22 mouse cellular contexts compared by ENCODE assay signal in the genomic region with DNA sequence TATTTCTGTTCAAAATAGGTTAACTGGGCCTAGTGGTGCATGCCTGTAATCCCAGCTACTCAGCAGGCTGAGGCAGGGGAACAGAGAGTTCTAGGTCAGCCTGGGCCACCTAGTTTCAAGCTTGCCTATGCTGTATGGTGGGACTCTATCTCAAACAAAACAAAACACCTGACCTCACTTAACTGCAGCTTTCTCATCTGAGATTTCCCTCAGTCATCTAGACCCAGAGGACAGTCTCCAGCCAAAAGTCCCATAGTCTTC. TPM values are rescaled to one million over a fixed set of nuclear protein-coding genes. Genes with fewer than 3 reads are reported as not detected.
DNase-seq lines count a peak whose midpoint lies in the region; ATAC-seq and TF ChIP-seq lines count a peak whose summit lies in the region.
"Had no signal": no experiment of that assay in that cellular context is flagged by ENCODE, and none has a peak within 500 bp of the region (broad histone marks: within the 10 kb centered on the region; RNA-seq: fewer than 3 reads in every experiment).

No protein-coding gene starts in this region.

- DNase-seq in heart, adult 11 months: peak; percentile 4
- no peak for DNase-seq in heart, postnatal 14 days
- no peak for DNase-seq in forebrain, postnatal 0 days
- DNase-seq in c-Kit-positive CD71-positive TER-119-positive erythroid progenitor cells, embryonic 14.5 days (ENCODE audit: low spot score): no peak
- no peak for DNase-seq in embryo, embryonic 9.5 days (ENCODE audit: extremely low spot score)
- DNase-seq: adrenal gland, postnatal 36 days; cerebellum, adult 2 months; heart, adult 2 months; heart, postnatal 4 days; kidney, adult 11 months; kidney, postnatal 25 days; lung, adult 18-20 months; lung, postnatal 14 days; right cerebral cortex, postnatal 14 days; spleen, adult 18-20 months; thymus, adult 18-20 months had no signal

- peak overlapping the region; percentile 63; the same call in 1 of the 2 replicates for H3K27ac ChIP-seq in embryonic facial prominence, embryonic 12.5 days
- H3K27ac ChIP-seq in forebrain, postnatal 0 days (ENCODE audit: low read depth, low read length): 0 out of 2 replicates have a peak overlapping the region, but pooled peaks have one; percentile 10
- H3K27ac ChIP-seq in olfactory bulb, adult 2 months (ENCODE audit: insufficient read depth, low read depth, low read length): peak overlapping the region; percentile 68
- H3K27ac ChIP-seq: heart, adult 2 months; midbrain, embryonic 15.5 days; neural tube, embryonic 15.5 days; stomach, embryonic 15.5 days had no signal

- H3K4me3 ChIP-seq in embryonic facial prominence, embryonic 12.5 days: no peak overlapping the region
- H3K4me3 ChIP-seq in forebrain, postnatal 0 days (ENCODE audit: low read depth, low read length): no peak overlapping the region
- no peak overlapping the region for H3K4me3 ChIP-seq in olfactory bulb, adult 2 months (ENCODE audit: insufficient read depth, low read depth, low read length)
- H3K4me3 ChIP-seq: heart, adult 2 months; midbrain, embryonic 15.5 days; myocyte; neural tube, embryonic 15.5 days; stomach, embryonic 15.5 days had no signal

- intact Hi-C loops in heart, postnatal 14 days (cut with DNase I): no loop called here

- no peaks in the 10 kb centered on the region for H3K9me3 ChIP-seq in embryonic facial prominence, embryonic 12.5 days
- H3K9me3 ChIP-seq in forebrain, postnatal 0 days (ENCODE audit: low read length): no peaks in the 10 kb centered on the region
- H3K9me3 ChIP-seq: midbrain, embryonic 15.5 days; neural tube, embryonic 15.5 days; stomach, embryonic 15.5 days had no signal

- no peak overlapping the region for H3K4me2 ChIP-seq in embryonic facial prominence, embryonic 12.5 days (replicated peaks)
- H3K4me2 ChIP-seq in forebrain, postnatal 0 days (ENCODE audit: low read depth): no peak overlapping the region
- H3K4me2 ChIP-seq: midbrain, embryonic 15.5 days; neural tube, embryonic 15.5 days; stomach, embryonic 15.5 days had no signal

- no peak for TF ChIP-seq CTCF in forebrain, postnatal 0 days (IDR thresholded peaks at IDR 0.05; ENCODE audit: low read depth)
- TF ChIP-seq CTCF in olfactory bulb, adult 2 months (IDR thresholded peaks at IDR 0.05; ENCODE audit: insufficient read depth, low read depth, low read length): no peak

- ATAC-seq in embryonic facial prominence, embryonic 12.5 days (ENCODE audit: insufficient number of reproducible peaks, insufficient read depth, low FRiP score, low TSS enrichment): no peak
- no peak for ATAC-seq in forebrain, postnatal 0 days
- ATAC-seq: midbrain, embryonic 15.5 days had no signal

- no peaks in the 10 kb centered on the region for H3K36me3 ChIP-seq in embryonic facial prominence, embryonic 12.5 days
- no peaks in the 10 kb centered on the region for H3K36me3 ChIP-seq in forebrain, postnatal 0 days (ENCODE audit: insufficient read depth)
- H3K36me3 ChIP-seq: midbrain, embryonic 15.5 days; neural tube, embryonic 15.5 days; stomach, embryonic 15.5 days had no signal

- no peak overlapping the region for H3K9ac ChIP-seq in embryonic facial prominence, embryonic 12.5 days
- H3K9ac ChIP-seq in forebrain, postnatal 0 days: no peak overlapping the region
- H3K9ac ChIP-seq: midbrain, embryonic 15.5 days; neural tube, embryonic 15.5 days; stomach, embryonic 15.5 days had no signal

- H3K27me3 ChIP-seq in embryonic facial prominence, embryonic 12.5 days: no peaks in the 10 kb centered on the region
- H3K27me3 ChIP-seq in forebrain, postnatal 0 days (ENCODE audit: insufficient read depth, low read length): no peaks in the 10 kb centered on the region
- H3K27me3 ChIP-seq: midbrain, embryonic 15.5 days; neural tube, embryonic 15.5 days; stomach, embryonic 15.5 days had no signal

- TF ChIP-seq POLR2A in olfactory bulb, adult 2 months (IDR thresholded peaks at IDR 0.05; ENCODE audit: insufficient read depth, low read depth, low read length): no peak

- peaks cover 13% of the 10 kb centered on the region for H3K4me1 ChIP-seq in embryonic facial prominence, embryonic 12.5 days
- H3K4me1 ChIP-seq in forebrain, postnatal 0 days (ENCODE audit: insufficient read depth): no peaks in the 10 kb centered on the region
- H3K4me1 ChIP-seq in olfactory bulb, adult 2 months (ENCODE audit: control insufficient read depth, insufficient read depth, low read length): peaks cover 18% of the 10 kb centered on the region
- H3K4me1 ChIP-seq: stomach, embryonic 15.5 days had no signal

RNA-seq across cellular contexts. Expression of gene Pdia6, which starts 27.0 kb away (rescaled TPM):
- 100 to 1,000 TPM in 1 of 2 experiments, 10 to 100 TPM in 1; 76.7 to 102 TPM for total RNA-seq in heart, postnatal 14 days (2021)
- polyA plus RNA-seq in embryonic facial prominence, embryonic 12.5 days (2016; fragmentation: Nextera tagmentation; extraction: Ambion mirVana): 614 and 637 TPM in 2 replicates
- 152 and 182 TPM in 2 replicates for total RNA-seq in forebrain, postnatal 0 days (2014; rRNA removed)
- 223 and 247 TPM in 2 replicates for polyA plus RNA-seq in forebrain, postnatal 0 days (2015; fragmentation: Nextera tagmentation; extraction: Ambion mirVana)
- not detected in 2 replicates for polyA plus RNA-seq in olfactory bulb, adult 2 months (2012; ENCODE audit: insufficient read depth, insufficient read length, low replicate concordance, missing spikeins)

Comparison
In these comparisons a context has a peak if more than half of its experiments do, and no peak if none do; other contexts are left out.
1. H3K27ac ChIP-seq: peak in every context shown above with its lines; median percentile 68 in olfactory bulb, adult 2 months; 63 in embryonic facial prominence, embryonic 12.5 days; 10 in forebrain, postnatal 0 days.